Mouse (Mus musculus) forebrain, embryonic 14.5 days (tissue): ENCODE data around the gene Abca8a. TPM values are rescaled to one million over a fixed set of nuclear protein-coding genes. Genes with fewer than 3 reads are reported as not detected.
"Not testable (repeated sequence)": the region's sequence is repeated elsewhere in the genome, so short reads cannot be mapped to it uniquely, and the experiment has no call there.

Source experiments
- ATAC-seq: fragments of 200-750 bp; cut with Nextera tagmentation; 2 replicates; pipeline ENCODE4 v1.8.0; 2017; ENCODE audit warnings: mild to moderate bottlenecking, moderate library complexity
- DNase-seq: peaks from one replicate; pipeline ENCODE4 v3.0.0-alpha.2; 2015; ENCODE audit warnings: low spot score
- H3K27ac ChIP-seq: fragments of 300-500 bp; sonication (generic); 2 replicates; pipeline ENCODE4 v1.5.1; 2014; ENCODE audit warnings: low read depth, mild to moderate bottlenecking, control low read depth, low read length, moderate library complexity
- H3K27me3 ChIP-seq: fragments of 300-500 bp; sonication (generic); replicated peaks from 2 replicates; pipeline ENCODE4 v1.6.1; 2014; ENCODE audit warnings: low read length, control low read depth, mixed read lengths; ENCODE audit not compliant: control insufficient read depth, insufficient read depth
- H3K36me3 ChIP-seq: fragments of 300-500 bp; sonication (generic); 2 replicates; pipeline ENCODE4 v1.6.1; 2014; ENCODE audit warnings: low read length, control low read depth; ENCODE audit not compliant: control insufficient read depth, insufficient read depth
- H3K4me1 ChIP-seq: fragments of 300-500 bp; sonication (generic); 2 replicates; pipeline ENCODE4 v1.6.1; 2014; ENCODE audit warnings: antibody characterized with exemption, low read length, control low read depth; ENCODE audit not compliant: control insufficient read depth, insufficient read depth
- H3K4me2 ChIP-seq: fragments of 300-500 bp; sonication (generic); 2 replicates; pipeline ENCODE4 v1.6.1; 2014; ENCODE audit warnings: mild to moderate bottlenecking, control low read depth, low read length
- H3K4me3 ChIP-seq: fragments of 300-500 bp; sonication (generic); 2 replicates; pipeline ENCODE4 v1.5.1; 2014; ENCODE audit warnings: low read depth, low read length, control low read depth
- H3K9ac ChIP-seq: fragments of 300-500 bp; sonication (generic); 2 replicates; pipeline ENCODE4 v1.6.1; 2014; ENCODE audit warnings: mild to moderate bottlenecking, low read length, control low read depth, moderate library complexity
- H3K9me3 ChIP-seq: fragments of 300-500 bp; sonication (generic); replicated peaks from 2 replicates; pipeline ENCODE4 v1.6.1; 2016; ENCODE audit warnings: low read length, control low read depth, mixed read lengths; ENCODE audit not compliant: control insufficient read depth
- WGBS: fragments of 180-500 bp; shearing (Covaris S2); extraction: QIAGEN DNeasy Blood & Tissue Kit; methylation state at CpG from one replicate; pipeline ENCODE4 v1.1.7; 2014; 5-methylcytosine and 5-hydroxymethylcytosine counted together
- polyA plus RNA-seq: library from polyadenylated mRNA; unstranded; fragments of >200 nt; fragmentation: Nextera tagmentation; extraction: Ambion mirVana; gene quantifications from 2 replicates; pipeline ENCODE4 v1.2.1, GENCODE M21; 2014

Gene Abca8a
- polyA plus RNA-seq, 1 experiment from 2014 or later: 2.1 TPM

- peak overlapping the region; percentile 25; the same call in 1 of the 2 replicates for H3K9ac ChIP-seq
- no peaks in the 10 kb centered on the region for H3K27me3 ChIP-seq
- no peak overlapping the region for H3K27ac ChIP-seq
- ATAC-seq (peak; percentile 49), DNase-seq (peak; percentile 64)
- peak overlapping the region; percentile 33 for H3K4me3 ChIP-seq
- no peaks in the 10 kb centered on the region for H3K4me1 ChIP-seq
- no peaks in the 10 kb centered on the region for H3K36me3 ChIP-seq
- peak overlapping the region; percentile 54 for H3K4me2 ChIP-seq
- WGBS: 9% methylated on average over 3 of the region's 3 CpGs
- H3K9me3 ChIP-seq: no peaks in the 10 kb centered on the region
These were observed 100.8 kb downstream of the Abca8a start for GRCm38 (mm10) chr11:109995013-109995412.

- no peaks in the 10 kb centered on the region for H3K36me3 ChIP-seq
- 69% methylated on average over 6 of the region's 6 CpGs for WGBS
- H3K4me2 ChIP-seq: no peak overlapping the region
- H3K4me1 ChIP-seq: no peaks in the 10 kb centered on the region
- H3K9ac ChIP-seq: no peak overlapping the region
- H3K9me3 ChIP-seq: no peaks in the 10 kb centered on the region
- H3K27ac ChIP-seq: no peak overlapping the region
- H3K4me3 ChIP-seq: no peak overlapping the region
- H3K27me3 ChIP-seq: no peaks in the 10 kb centered on the region
- ATAC-seq (no peak), DNase-seq (no peak)
These were observed 101.8 kb downstream of the Abca8a start for GRCm38 (mm10) chr11:109994014-109994413.

- ATAC-seq: no peak
- Histone ChIP-seq H3K4me1 (no peaks in the 10 kb centered on the region), H3K27me3 (no peaks in the 10 kb centered on the region), H3K36me3 (no peaks in the 10 kb centered on the region), H3K4me3 (no peak overlapping the region), H3K9ac (no peak overlapping the region), H3K4me2 (no peak overlapping the region), H3K27ac (no peak overlapping the region), H3K9me3 (no peaks in the 10 kb centered on the region)
- 85% methylated on average over 3 of the region's 3 CpGs for WGBS
- DNase-seq: no peak
These were observed 104.5 kb downstream of the Abca8a start for GRCm38 (mm10) chr11:109991270-109991669.

GRCm38 (mm10) chr11:109990256-109990655, 105.5 kb downstream of the Abca8a start:
- ATAC-seq: no peak
- H3K27ac ChIP-seq: no peak overlapping the region
- no peak overlapping the region for H3K9ac ChIP-seq
- 91% methylated on average over 2 of the region's 2 CpGs for WGBS
- H3K4me2 ChIP-seq: no peak overlapping the region
- H3K27me3 ChIP-seq: no peaks in the 10 kb centered on the region
- H3K36me3 ChIP-seq: no peaks in the 10 kb centered on the region
- H3K4me1 ChIP-seq: no peaks in the 10 kb centered on the region
- no peak overlapping the region for H3K4me3 ChIP-seq
- DNase-seq: no peak
- H3K9me3 ChIP-seq: no peaks in the 10 kb centered on the region

GRCm38 (mm10) chr11:109988164-109988563, 107.6 kb downstream of the Abca8a start:
- 74% methylated on average over 1 of the region's 1 CpGs for WGBS
- Histone ChIP-seq H3K27me3 (no peaks in the 10 kb centered on the region), H3K9ac (no peak overlapping the region), H3K36me3 (no peaks in the 10 kb centered on the region), H3K27ac (no peak overlapping the region), H3K4me1 (no peaks in the 10 kb centered on the region), H3K4me3 (no peak overlapping the region), H3K4me2 (no peak overlapping the region), H3K9me3 (no peaks in the 10 kb centered on the region)
- DNase-seq: no peak
- no peak for ATAC-seq

GRCm38 (mm10) chr11:109987460-109988072, 108.2 kb downstream of the Abca8a start:
- H3K9me3 ChIP-seq, ATAC-seq, H3K27me3 ChIP-seq, H3K4me1 ChIP-seq, H3K27ac ChIP-seq, H3K9ac ChIP-seq, H3K4me2 ChIP-seq, H3K36me3 ChIP-seq, H3K4me3 ChIP-seq, DNase-seq: not testable (repeated sequence)
- WGBS: 43% methylated on average over 11 of the region's 11 CpGs

GRCm38 (mm10) chr11:109981872-109982271, 113.9 kb downstream of the Abca8a start:
- Histone ChIP-seq H3K4me1 (no peaks in the 10 kb centered on the region), H3K27ac (no peak overlapping the region), H3K9ac (no peak overlapping the region), H3K36me3 (no peaks in the 10 kb centered on the region), H3K27me3 (no peaks in the 10 kb centered on the region), H3K9me3 (no peaks in the 10 kb centered on the region), H3K4me2 (no peak overlapping the region), H3K4me3 (no peak overlapping the region)
- no peak for ATAC-seq
- 92% methylated on average over 2 of the region's 2 CpGs for WGBS
- DNase-seq: no peak

Other genes starting within 250 kb of the Abca8a start
- 1.1 and 1.8 TPM in 2 replicates for gene Abca8b, start 100.1 kb downstream of the Abca8a start, polyA plus RNA-seq
- 2.8 and 4.6 TPM in 2 replicates for gene Abca9, start 72.2 kb upstream of the Abca8a start, polyA plus RNA-seq
- gene Abca6, start 155.8 kb upstream of the Abca8a start, polyA plus RNA-seq: 0.06 and 0.31 TPM in 2 replicates
- gene Abca5, start 241.7 kb upstream of the Abca8a start, polyA plus RNA-seq: 10.2 and 11.6 TPM in 2 replicates